Mouse (Mus musculus) MEL (cell line): Measurements from ENCODE around the gene Rpgrip1l. TPM values are rescaled to one million over a fixed set of nuclear protein-coding genes. Genes with fewer than 3 reads are reported as not detected.

Experiments used
- DNase-seq: peaks from one replicate; pipeline ENCODE4 v3.0.0; 2011; ENCODE audit warnings: low read depth, low spot score
- H3K27ac ChIP-seq: 2 replicates; pipeline ENCODE4 v1.5.1; 2012; ENCODE audit warnings: low read depth, mild to moderate bottlenecking, control low read depth, low read length, moderate library complexity; ENCODE audit not compliant: control insufficient read depth
- H3K27me3 ChIP-seq, 2 experiments: fragments of 150-350 bp in 1 of 2; sonication (generic) in 1 of 2; 2 replicates each; pipeline ENCODE4 v1.6.1; 2012; ENCODE audit warnings: low read length in 2 of 2, mild to moderate bottlenecking in 2 of 2, improper control_type of control experiment in 1 of 2, moderate library complexity in 1 of 2; ENCODE audit not compliant: insufficient read depth in 2 of 2, control insufficient read depth in 1 of 2
- H3K36me3 ChIP-seq, 2 experiments: 2 replicates each; pipeline ENCODE4 v1.6.1; 2012 to 2014; ENCODE audit warnings: low read length in 2 of 2, improper control_type of control experiment in 1 of 2, inconsistent platforms in 1 of 2, mild to moderate bottlenecking in 1 of 2; ENCODE audit not compliant: insufficient read depth in 2 of 2, control insufficient read depth in 1 of 2
- H3K4me1 ChIP-seq, 2 experiments: fragments of 150-350 bp in 1 of 2; sonication (generic) in 1 of 2; 2 replicates each; pipeline ENCODE4 v1.6.1; 2012; ENCODE audit warnings: low read length in 2 of 2, improper control_type of control experiment in 1 of 2, mild to moderate bottlenecking in 1 of 2; ENCODE audit not compliant: insufficient read depth in 2 of 2, control insufficient read depth in 1 of 2
- H3K4me3 ChIP-seq, 2 experiments: fragments of 150-350 bp in 1 of 2; sonication (generic) in 1 of 2; 2 replicates each; pipeline ENCODE4 v1.5.1; 2012; ENCODE audit warnings: low read depth in 2 of 2, low read length in 2 of 2, mild to moderate bottlenecking in 2 of 2, moderate library complexity in 2 of 2, control low read depth in 1 of 2, improper control_type of control experiment in 1 of 2; ENCODE audit not compliant: control insufficient read depth in 1 of 2, insufficient read depth in 1 of 2
- H3K79me2 ChIP-seq: 2 replicates; pipeline ENCODE4 v1.6.1; 2012; ENCODE audit warnings: mild to moderate bottlenecking, low read length, moderate library complexity; ENCODE audit not compliant: control insufficient read depth, poor library complexity, insufficient read depth
- H3K9ac ChIP-seq: 2 replicates; pipeline ENCODE4 v1.6.1; 2012; ENCODE audit warnings: low read depth, mild to moderate bottlenecking, control low read depth, low read length, moderate library complexity; ENCODE audit not compliant: control insufficient read depth, poor library complexity, severe bottlenecking
- H3K9me3 ChIP-seq: fragments of 150-350 bp; sonication (generic); replicated peaks from 2 replicates; pipeline ENCODE4 v1.6.1; 2012; ENCODE audit warnings: mild to moderate bottlenecking, low read length, improper control_type of control experiment, moderate library complexity; ENCODE audit not compliant: insufficient read depth
- CHD1 ChIP-seq: IDR thresholded peaks from 2 replicates; pipeline ENCODE4 v1.6.1; 2012; ENCODE audit warnings: low read depth, mild to moderate bottlenecking, inconsistent platforms, low read length, improper control_type of control experiment
- CHD2 ChIP-seq: IDR thresholded peaks from 2 replicates; pipeline ENCODE4 v1.6.1; 2011; ENCODE audit warnings: low read length, improper control_type of control experiment
- E2F4 ChIP-seq: IDR thresholded peaks from 2 replicates; pipeline ENCODE4 v1.6.1; 2011; ENCODE audit warnings: low read depth, low read length, improper control_type of control experiment, borderline replicate concordance
- EP300 ChIP-seq, 2 experiments: IDR thresholded peaks; 2 replicates each; pipeline ENCODE4 v1.6.1; 2011; ENCODE audit warnings: improper control_type of control experiment in 2 of 2, low read length in 2 of 2, low read depth in 1 of 2, mild to moderate bottlenecking in 1 of 2
- ETS1 ChIP-seq: IDR thresholded peaks from 2 replicates; pipeline ENCODE4 v1.6.1; 2012; ENCODE audit warnings: low read depth, mild to moderate bottlenecking, inconsistent platforms, low read length, improper control_type of control experiment, moderate library complexity
- GABPA ChIP-seq: IDR thresholded peaks from 2 replicates; pipeline ENCODE4 v1.6.1; 2012; ENCODE audit warnings: low read depth, mild to moderate bottlenecking, inconsistent platforms, low read length, improper control_type of control experiment, moderate library complexity
- GATA1 ChIP-seq: IDR thresholded peaks from 2 replicates; pipeline ENCODE4 v1.6.1; 2011; ENCODE audit warnings: low read depth, low read length, improper control_type of control experiment
- KAT2A ChIP-seq: conservative IDR thresholded peaks from 2 replicates; pipeline ENCODE4 v1.6.1; 2012; ENCODE audit warnings: low read depth, low read length, improper control_type of control experiment, inconsistent platforms
- MAX ChIP-seq: IDR thresholded peaks from 2 replicates; pipeline ENCODE4 v1.6.1; 2011; ENCODE audit warnings: low read length, improper control_type of control experiment
- MXI1 ChIP-seq: IDR thresholded peaks from 2 replicates; pipeline ENCODE4 v1.6.1; 2011; ENCODE audit warnings: mild to moderate bottlenecking, low read depth, low read length, improper control_type of control experiment
- MYB ChIP-seq: IDR thresholded peaks from 2 replicates; pipeline ENCODE4 v1.6.1; 2011; ENCODE audit warnings: mild to moderate bottlenecking, low read depth, low read length, improper control_type of control experiment
- NELFE ChIP-seq: IDR thresholded peaks from 2 replicates; pipeline ENCODE4 v1.6.1; 2011; ENCODE audit warnings: low read depth, low read length, improper control_type of control experiment
- NRF1 ChIP-seq: IDR thresholded peaks from 2 replicates; pipeline ENCODE4 v1.6.1; 2014; ENCODE audit warnings: low read depth, mild to moderate bottlenecking, inconsistent platforms, low read length, improper control_type of control experiment, moderate library complexity; ENCODE audit not compliant: poor library complexity, insufficient read depth, severe bottlenecking
- SIN3A ChIP-seq: IDR thresholded peaks from 2 replicates; pipeline ENCODE4 v1.6.1; 2012; ENCODE audit warnings: low read length, improper control_type of control experiment, inconsistent platforms
- SMC3 ChIP-seq: IDR thresholded peaks from 2 replicates; pipeline ENCODE4 v1.6.1; 2011; ENCODE audit warnings: low read depth, low read length, improper control_type of control experiment
- TBP ChIP-seq: IDR thresholded peaks from 2 replicates; pipeline ENCODE4 v1.8.0; 2011; ENCODE audit warnings: low read depth, low read length, improper control_type of control experiment
- TCF12 ChIP-seq: IDR thresholded peaks from 2 replicates; pipeline ENCODE4 v1.6.1; 2014; ENCODE audit warnings: low read depth, mild to moderate bottlenecking, inconsistent platforms, low read length, improper control_type of control experiment, moderate library complexity
- UBTF ChIP-seq: IDR thresholded peaks from 2 replicates; pipeline ENCODE4 v1.6.1; 2012; ENCODE audit warnings: low read depth, mild to moderate bottlenecking, inconsistent platforms, low read length, improper control_type of control experiment, moderate library complexity, borderline replicate concordance; ENCODE audit not compliant: insufficient read depth
- ZC3H11A ChIP-seq: IDR thresholded peaks from 2 replicates; pipeline ENCODE4 v1.6.1; 2012; ENCODE audit warnings: low read depth, mild to moderate bottlenecking, inconsistent platforms, low read length, improper control_type of control experiment
- ZKSCAN1 ChIP-seq: IDR thresholded peaks from 2 replicates; pipeline ENCODE4 v1.6.1; 2012; ENCODE audit warnings: low read depth, mild to moderate bottlenecking, inconsistent platforms, low read length, improper control_type of control experiment, moderate library complexity
- polyA plus RNA-seq, 2 experiments: library from polyadenylated mRNA; stranded (reverse) in 1 of 2; unstranded in 1 of 2; fragments of >175 nt in 1 of 2; fragments of >200 nt in 1 of 2; gene quantifications; 2 replicates each; pipeline versions ENCODE4 v1.2.1 to v1.2.4; 2012; ENCODE audit warnings: low replicate concordance in 2 of 2, low read depth in 1 of 2; ENCODE audit not compliant: insufficient read length in 2 of 2, insufficient read depth in 1 of 2, missing spikeins in 1 of 2
- total RNA-seq: library from RNA; depleted of rRNA; stranded (reverse); fragments of 300-350 nt; gene quantifications from 2 replicates; pipeline ENCODE4 v1.2.3, GENCODE M21; 2012

Gene Rpgrip1l
- total and polyA plus RNA-seq, 3 experiments, result 2.9 to 3.9 TPM; not detected in 1

DNA sequence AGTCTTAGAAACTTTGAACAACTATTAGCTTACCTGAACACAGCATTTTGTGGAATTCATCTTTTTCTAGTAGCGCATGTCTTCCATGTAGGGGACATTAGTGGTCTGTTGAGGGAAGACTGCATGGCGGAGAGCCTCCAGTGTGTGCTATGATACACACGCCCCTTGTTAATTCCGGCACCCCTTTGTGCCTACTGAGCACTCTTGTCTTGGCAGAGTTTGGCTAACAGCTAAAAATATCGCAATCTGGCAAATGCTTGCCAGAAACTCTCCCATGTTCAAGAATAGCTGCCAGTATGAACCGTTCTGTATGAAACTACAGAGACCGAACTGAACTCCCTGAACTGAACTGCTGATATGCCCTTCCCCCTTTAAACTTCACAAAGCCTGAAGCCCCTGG is 10.4 kb upstream of the Rpgrip1l start:
- H3K27me3 ChIP-seq, result no peaks in the 10 kb centered on the region
- H3K36me3 ChIP-seq, result peaks cover 3 to 7% of the 10 kb centered on the region in 2 experiments
- DNase-seq, result no peak
- no peak overlapping the region for H3K9ac ChIP-seq
- no peak overlapping the region for H3K4me3 ChIP-seq
- no peaks in the 10 kb centered on the region for H3K9me3 ChIP-seq
- H3K4me1 ChIP-seq, result peaks cover 1 to 3% of the 10 kb centered on the region in 2 experiments; a peak in 1 of 4 replicates
- peaks cover 25% of the 10 kb centered on the region for H3K79me2 ChIP-seq
- no peak overlapping the region for H3K27ac ChIP-seq
- TF ChIP-seq NELFE, result no peak
- no peak for TF ChIP-seq CHD2
- TF ChIP-seq CHD1, result no peak
- no peak for TF ChIP-seq UBTF
- no peak for TF ChIP-seq ZKSCAN1
- no peak for TF ChIP-seq KAT2A
- TF ChIP-seq SIN3A, result no peak
- TF ChIP-seq EP300 (IDR thresholded peaks at IDR 0.05; ENCODE audit: low read depth in 1 of 2, low read length in 2 of 2), result no peak
- TF ChIP-seq ZC3H11A, result no peak
- no peak for TF ChIP-seq E2F4
- no peak for TF ChIP-seq GABPA

DNA sequence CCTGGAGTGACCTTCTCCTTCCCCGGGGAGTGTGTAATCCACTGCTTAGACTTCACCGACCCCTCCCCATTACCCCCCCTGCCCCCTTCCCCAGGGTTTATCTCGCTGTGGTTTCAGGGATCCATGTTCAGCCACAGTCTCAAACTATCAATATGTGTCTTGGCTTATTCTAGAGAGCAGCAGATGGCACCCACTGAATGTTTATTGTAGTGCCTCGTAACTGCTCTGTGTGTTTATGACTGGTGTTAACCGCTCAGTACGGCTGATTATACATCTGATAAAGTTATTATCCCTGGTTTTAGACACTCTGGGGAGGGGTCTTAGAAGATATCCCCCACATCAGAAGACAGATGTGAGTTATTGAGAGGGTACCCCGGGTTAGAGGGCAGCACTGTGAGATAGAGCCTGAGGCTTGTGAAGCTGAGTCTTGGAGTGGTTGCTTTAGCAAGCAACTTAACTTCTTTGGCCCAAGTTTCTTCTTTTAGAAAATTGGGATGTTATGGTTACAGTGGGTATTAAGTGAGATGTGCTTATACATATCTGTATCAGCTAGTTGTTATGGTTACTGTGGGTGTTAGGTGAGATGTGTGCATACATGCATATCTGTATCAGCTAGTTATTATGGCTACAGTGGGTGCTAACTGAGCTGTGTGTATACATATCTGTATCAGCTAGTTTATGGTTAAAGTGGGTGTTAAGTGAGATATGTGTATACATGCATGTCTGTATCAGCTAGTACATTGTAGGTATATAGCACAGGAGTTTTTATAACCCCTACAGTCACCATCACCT is 6.1 kb upstream of the Rpgrip1l start:
- peak; percentile 39 for DNase-seq
- no peak overlapping the region for H3K27ac ChIP-seq
- peaks cover 39% of the 10 kb centered on the region for H3K79me2 ChIP-seq
- H3K9me3 ChIP-seq, result no peaks in the 10 kb centered on the region
- H3K36me3 ChIP-seq, result peaks cover 0 to 24% of the 10 kb centered on the region in 2 experiments; a peak in 3 of 4 replicates
- no peak overlapping the region for H3K9ac ChIP-seq
- no peak overlapping the region for H3K4me3 ChIP-seq
- H3K4me1 ChIP-seq, result peaks cover 6 to 8% of the 10 kb centered on the region in 2 experiments; a peak in 3 of 4 replicates
- no peak for TF ChIP-seq E2F4
- TF ChIP-seq SIN3A, result no peak
- no peak for TF ChIP-seq ETS1
- TF ChIP-seq NRF1, result no peak
- TF ChIP-seq SMC3, result no peak
- no peak for TF ChIP-seq MYB
- TF ChIP-seq TCF12, result no peak
- no peak for TF ChIP-seq MAX
- no peak for TF ChIP-seq GABPA
- no peak for TF ChIP-seq ZC3H11A
- no peak for TF ChIP-seq GATA1
- TF ChIP-seq MXI1, result no peak
- TF ChIP-seq TBP, result no peak
- no peaks in the 10 kb centered on the region for H3K27me3 ChIP-seq
